Mouse (Mus musculus) layer of hippocampus, postnatal 25 days (tissue): Measurements from ENCODE around the gene Cr2. TPM values are rescaled to one million over a fixed set of nuclear protein-coding genes. Genes with fewer than 3 reads are reported as not detected.

Experiments
- total RNA-seq, 2 experiments: library from RNA; stranded (reverse); gene quantifications; 2 replicates each; pipeline ENCODE4 v1.2.3; 2021

Gene Cr2
- total RNA-seq, 2 experiments from 2014 or later, result 0.39 to 0.92 TPM

Other genes with a start within 250 kb of the Cr2 start
- 10 to 100 TPM; 29.8 to 35.4 TPM for gene Cd34, start 237.9 kb downstream of the Cr2 start, total RNA-seq
- gene Cd46, start 84.5 kb downstream of the Cr2 start, total RNA-seq, result 1 to 10 TPM; 2.7 to 5.1 TPM
- 10 to 100 TPM; 31.8 to 35.8 TPM for gene Cr1l, start 45.1 kb downstream of the Cr2 start, total RNA-seq